Mouse (Mus musculus) myocyte (in vitro differentiated cells): ENCODE data around the gene Fscn3.
A peak's percentile ranks its signal among the peaks of the same experiment; 100 is the strongest.

Experiments
- MYOD1 ChIP-seq, 3 experiments: IDR thresholded peaks; one replicate each; pipeline ENCODE4 v1.6.1; 2011; ENCODE audit warnings: control low read depth in 2 of 3, low read depth in 2 of 3, mild to moderate bottlenecking in 2 of 3, moderate library complexity in 1 of 3; ENCODE audit not compliant: insufficient read length in 2 of 3, control insufficient read depth in 1 of 3
- POLR2A ChIP-seq: IDR thresholded peaks from one replicate; pipeline ENCODE4 v1.6.1; 2011; ENCODE audit warnings: low read depth, mild to moderate bottlenecking, control low read depth, moderate library complexity; ENCODE audit not compliant: insufficient read length
- POLR2AphosphoS2 ChIP-seq: IDR thresholded peaks from one replicate; pipeline ENCODE4 v1.6.1; 2011; ENCODE audit warnings: low read depth, control low read depth; ENCODE audit not compliant: insufficient read length

- peak; percentile 83 for TF ChIP-seq POLR2AphosphoS2
- no peak for TF ChIP-seq MYOD1 (IDR thresholded peaks at IDR 0.05; ENCODE audit: control insufficient read depth in 1 of 3, insufficient read length in 2 of 3, low read depth in 2 of 3)
- peak; percentile 88 for TF ChIP-seq POLR2A
Measured at GRCm38 (mm10) chr6:28421469-28422000, 6.1 kb upstream of the Fscn3 start.
